Mouse (Mus musculus) left cerebral cortex, adult 2 months (tissue): ENCODE results near the gene Fam209. TPM values are rescaled to one million over a fixed set of nuclear protein-coding genes. Genes with fewer than 3 reads are reported as not detected.

Source experiments
- DNase-seq, 2 experiments: peaks; one replicate each; pipeline ENCODE4 v3.0.0; 2021 to 2022; ENCODE audit warnings: low spot score in 2 of 2, mixed read lengths in 1 of 2; ENCODE audit errors: extremely low spot score in 1 of 2
- H3K27ac ChIP-seq: fragments of 200-600 bp; 2 replicates; pipeline ENCODE4 v1.8.1; 2022
- H3K4me3 ChIP-seq: fragments of 200-600 bp; 2 replicates; pipeline ENCODE4 v1.8.1; 2022
- CTCF ChIP-seq: fragments of 200-600 bp; IDR thresholded peaks from 2 replicates; pipeline ENCODE4 v1.8.1; 2022; ENCODE audit warnings: antibody characterized with exemption, mild to moderate bottlenecking, moderate library complexity
- intact Hi-C: fragments of 180-260 bp; cut with DNase I; formaldehyde crosslinking; loops from one replicate; pipeline ENCODE4 v1.15.1; 2025
- long read RNA-seq, 2 experiments: library from polyadenylated mRNA; stranded (forward); transcript quantifications; one replicate each; pipeline ENCODE4 v2.0.0; 2021; ENCODE audit warnings: borderline mapping rate in 2 of 2
- total RNA-seq, 2 experiments: library from RNA; stranded (reverse); gene quantifications; 2 replicates each; pipeline ENCODE4 v1.2.3; 2021

Gene Fam209
- total RNA-seq = under 1 TPM in 1 of 2 experiments, not detected in 1; 0.52 TPM
- long read RNA-seq, experiment 1 = 0 reads
- long read RNA-seq, experiment 2, partial matches to known transcripts = 0 of 1 reads
- long read RNA-seq, experiment 2, other reads (novel, unspliced or antisense) = 1 of 1 reads

DNA sequence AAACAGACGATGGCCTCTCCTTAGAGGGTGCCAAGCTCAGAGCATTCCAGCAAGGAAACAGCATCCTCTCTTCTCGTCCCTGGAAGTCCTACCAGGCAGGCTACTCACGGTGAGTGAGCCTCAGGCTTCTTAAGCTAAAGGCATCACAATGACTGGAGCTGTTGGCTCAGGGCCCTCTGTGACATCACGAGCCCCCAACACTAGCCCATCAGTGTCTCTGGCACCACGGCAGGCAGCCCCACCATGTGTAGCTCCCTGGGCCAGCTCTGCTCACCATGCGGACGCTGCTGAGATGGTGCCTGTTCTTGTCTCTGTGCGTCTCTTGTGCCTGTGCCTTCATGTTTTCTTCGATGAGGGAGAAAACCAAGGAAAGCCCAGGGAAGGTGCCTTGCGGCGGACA, at the start of gene Fam209:
TSS of gene Fam209 (plus strand) at position 203 of the 400 bp plus-strand sequence.
- no peak within 1 kb of the TSS for H3K4me3 ChIP-seq
- DNase-seq = no peak
- H3K27ac ChIP-seq = no peak within 1 kb of the TSS
- intact Hi-C loops = no loop called here
- TF ChIP-seq CTCF = no peak

DNA sequence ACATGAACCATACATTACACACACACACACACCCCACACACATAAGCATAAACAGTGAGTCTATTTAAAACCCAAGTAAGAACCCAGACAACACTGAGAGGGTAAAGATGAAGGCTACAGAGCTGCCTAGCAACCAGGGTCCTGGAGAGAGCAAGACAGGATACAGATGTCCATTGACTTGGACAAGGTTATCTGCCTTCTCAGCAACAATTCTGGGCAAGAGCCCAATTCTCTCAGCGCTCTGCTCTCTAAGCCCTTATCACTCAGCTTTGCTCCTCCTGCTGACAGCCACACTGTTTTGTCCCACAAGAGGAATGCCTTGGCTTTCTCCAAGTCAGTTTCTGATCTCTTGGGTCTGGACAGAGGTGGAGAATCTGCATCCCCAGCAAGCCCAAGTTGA, 41.7 kb upstream of the Fam209 start:
- TF ChIP-seq CTCF = no peak
- no peak for DNase-seq
- Histone ChIP-seq H3K4me3 (no peak overlapping the region), H3K27ac (no peak overlapping the region)
- intact Hi-C loops = no loop called here

DNA sequence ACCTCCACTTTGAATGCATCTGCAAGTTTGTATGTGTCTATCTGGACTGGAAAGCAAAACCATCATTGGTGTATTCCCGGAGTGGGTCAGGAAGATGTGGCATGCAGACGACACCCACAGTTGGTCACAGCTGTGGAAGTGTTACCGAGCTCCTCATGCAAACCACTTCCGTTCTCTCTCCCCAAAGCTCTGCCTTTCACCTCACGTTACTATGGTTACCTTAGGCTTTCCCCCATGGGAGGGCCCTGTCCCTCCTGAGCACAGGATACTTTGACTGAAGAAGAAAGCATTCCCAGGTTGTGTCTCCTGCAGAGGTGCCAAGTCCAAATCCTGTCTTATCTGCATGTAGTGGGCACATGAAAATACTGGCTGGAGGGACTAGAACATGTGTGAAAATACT, 38.6 kb upstream of the Fam209 start:
- intact Hi-C loops = no loop called here
- no peak overlapping the region for H3K27ac ChIP-seq

DNA sequence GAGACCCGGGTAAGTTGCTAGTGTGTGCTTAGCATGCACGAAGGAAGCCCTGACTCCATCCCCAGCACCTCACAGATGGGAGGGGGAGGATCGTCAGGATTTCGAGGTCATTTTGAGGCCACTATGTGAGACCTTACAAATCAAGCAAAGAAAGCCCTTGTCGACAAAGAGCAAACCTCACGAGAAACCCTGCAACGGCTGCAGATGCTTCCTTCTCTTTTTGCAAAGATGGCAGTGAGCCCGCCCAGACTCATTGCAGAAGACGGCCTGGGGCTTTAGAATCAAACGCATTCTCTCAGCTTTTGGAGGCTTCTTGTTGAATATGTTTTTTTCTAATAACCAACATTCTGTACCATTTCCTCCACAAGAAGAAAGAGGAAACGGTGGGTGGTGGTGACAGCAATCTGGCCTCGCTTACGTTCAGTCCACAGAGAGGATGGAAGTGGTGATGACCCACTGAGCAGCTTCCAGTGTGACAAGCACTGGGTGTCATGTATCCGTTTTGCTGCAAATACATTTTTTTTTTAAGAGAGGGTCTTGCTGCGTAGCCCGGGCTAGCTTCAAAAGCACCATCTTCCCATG, 34.9 kb upstream of the Fam209 start:
- TF ChIP-seq CTCF = no peak
- intact Hi-C loops = loop anchor here (5.0 kb wide), 1 partner anchor 45 kb away; the partner anchor contains the start of gene Cass4
- no peak for DNase-seq
- Histone ChIP-seq H3K4me3 (no peak overlapping the region), H3K27ac (no peak overlapping the region)

More for the DNA sequence above, 38.6 kb upstream of the Fam209 start:
- no peak for DNase-seq
- no peak overlapping the region for H3K4me3 ChIP-seq
- TF ChIP-seq CTCF = no peak

DNA sequence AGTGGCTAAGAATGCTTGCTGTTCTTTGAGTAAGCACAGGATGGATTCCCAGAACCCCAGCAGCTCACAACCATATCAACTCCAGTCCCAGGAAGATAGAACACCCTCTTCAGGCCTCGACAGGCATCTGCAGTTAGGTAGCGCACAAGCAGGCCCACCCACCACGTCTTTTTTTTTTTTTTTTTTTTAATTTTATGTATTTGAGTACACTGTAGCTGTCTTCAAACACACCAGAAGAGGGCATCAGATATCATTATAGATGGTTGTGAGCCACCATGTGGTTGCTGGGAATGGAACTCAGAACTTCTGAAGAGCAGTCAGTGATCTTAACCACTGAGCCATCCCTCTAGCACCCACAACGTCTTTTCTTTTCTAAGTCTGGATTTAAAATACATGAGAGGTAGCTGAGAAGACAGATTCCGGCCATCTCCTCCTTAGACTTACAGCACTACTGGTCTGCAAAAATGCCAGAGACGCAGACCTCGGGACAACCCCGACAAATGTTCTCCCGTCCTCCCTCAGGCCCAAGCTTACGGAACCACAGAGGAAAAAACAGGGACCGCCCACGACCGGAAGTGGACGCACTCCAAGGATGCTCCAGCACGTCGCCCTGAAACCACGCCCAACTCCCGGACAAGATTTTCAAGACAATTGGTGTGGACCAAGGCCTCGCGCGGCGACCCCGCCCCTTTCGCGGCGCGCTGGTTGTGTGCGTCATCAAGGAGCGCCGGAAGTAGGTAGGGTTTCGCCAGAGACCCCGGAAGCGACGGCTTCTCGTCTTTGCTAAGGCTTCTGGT, 32.3 kb upstream of the Fam209 start, which contains the start of gene Rtf2:
TSS of gene Rtf2 (plus strand) at position 714 of the 797 bp plus-strand sequence.
- peak; percentile 99 to 100 for DNase-seq
- TF ChIP-seq CTCF = peak; percentile 29
- peak within 1 kb of the TSS; percentile 99 for H3K4me3 ChIP-seq
- H3K27ac ChIP-seq = peak within 1 kb of the TSS; percentile 88
- intact Hi-C loops = loop anchor here (2.0 to 5.0 kb wide), 3 partner anchors 48 to 213 kb away; partner anchors contain the start of genes Aurka, Cass4 and Cstf1

DNA sequence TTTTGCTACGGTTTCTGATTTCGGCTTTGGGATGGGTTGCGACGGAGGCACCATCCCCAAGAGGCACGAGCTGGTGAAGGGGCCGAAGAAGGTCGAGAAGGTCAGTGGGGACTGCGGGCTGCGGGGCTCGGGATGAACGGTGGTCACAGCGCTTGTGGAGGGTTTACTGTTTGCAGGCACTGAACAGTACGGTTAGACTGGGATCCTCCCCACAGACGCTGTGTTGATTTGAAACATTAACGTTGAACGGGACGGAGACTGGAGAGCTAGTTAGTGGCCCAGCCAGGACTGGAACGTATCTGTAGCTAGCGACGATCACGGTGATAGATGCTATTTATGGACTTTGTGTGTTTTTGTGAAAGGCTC, 31.7 kb upstream of the Fam209 start:
- peak overlapping the region; percentile 99 for H3K4me3 ChIP-seq
- no peak for TF ChIP-seq CTCF
- no peak for DNase-seq
- intact Hi-C loops = loop anchor here (2.0 to 5.0 kb wide), 2 partner anchors 70 to 213 kb away; partner anchors contain the start of genes Aurka and Cstf1
- H3K27ac ChIP-seq = peak overlapping the region; percentile 69

DNA sequence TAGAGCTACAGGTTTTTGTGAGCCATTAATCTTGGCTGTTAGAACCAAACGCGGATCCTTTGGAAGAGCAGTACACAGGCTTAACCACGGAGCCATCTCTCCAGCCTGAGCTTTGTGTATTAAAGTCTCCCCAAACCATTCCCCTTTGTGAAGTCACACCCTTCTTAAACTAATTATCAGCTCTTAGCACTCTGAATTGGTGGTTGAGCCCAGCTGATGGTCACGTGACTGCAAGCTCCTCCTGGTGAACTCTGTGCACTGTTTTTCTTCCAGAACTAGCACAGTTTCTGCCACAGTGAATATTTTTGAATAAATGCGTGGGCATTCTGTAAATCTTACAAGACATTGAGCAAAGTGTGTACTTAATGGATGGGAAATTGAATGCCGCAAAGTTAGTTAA, 31.1 kb upstream of the Fam209 start:
- Histone ChIP-seq H3K27ac (no peak overlapping the region), H3K4me3 (peak overlapping the region; percentile 99)
- TF ChIP-seq CTCF = no peak
- intact Hi-C loops = loop anchor here (2.0 to 5.0 kb wide), 2 partner anchors 70 to 214 kb away; partner anchors contain the start of genes Aurka and Cstf1
- no peak for DNase-seq

DNA sequence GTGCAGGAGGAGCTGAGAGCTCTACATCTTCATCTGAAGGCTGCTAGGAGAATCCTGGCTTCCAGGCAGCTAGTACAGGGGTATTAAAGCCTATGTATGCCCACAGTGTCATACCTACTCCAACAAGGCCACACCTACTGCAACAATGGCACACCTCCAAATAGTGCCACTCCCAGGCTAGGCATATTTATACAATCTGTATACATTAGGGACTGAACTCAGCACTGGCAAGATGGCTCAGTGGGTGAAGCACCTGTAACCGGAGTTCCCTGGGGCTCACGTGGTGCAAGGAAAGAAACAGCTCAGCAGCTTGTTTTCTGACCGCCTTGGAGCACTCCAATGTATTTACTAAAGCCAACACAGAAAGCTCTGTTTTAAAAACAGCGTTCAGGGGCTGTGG, 26.7 kb upstream of the Fam209 start:
- no peak for DNase-seq
- H3K4me3 ChIP-seq = no peak overlapping the region
- H3K27ac ChIP-seq = no peak overlapping the region
- intact Hi-C loops = no loop called here
- no peak for TF ChIP-seq CTCF

DNA sequence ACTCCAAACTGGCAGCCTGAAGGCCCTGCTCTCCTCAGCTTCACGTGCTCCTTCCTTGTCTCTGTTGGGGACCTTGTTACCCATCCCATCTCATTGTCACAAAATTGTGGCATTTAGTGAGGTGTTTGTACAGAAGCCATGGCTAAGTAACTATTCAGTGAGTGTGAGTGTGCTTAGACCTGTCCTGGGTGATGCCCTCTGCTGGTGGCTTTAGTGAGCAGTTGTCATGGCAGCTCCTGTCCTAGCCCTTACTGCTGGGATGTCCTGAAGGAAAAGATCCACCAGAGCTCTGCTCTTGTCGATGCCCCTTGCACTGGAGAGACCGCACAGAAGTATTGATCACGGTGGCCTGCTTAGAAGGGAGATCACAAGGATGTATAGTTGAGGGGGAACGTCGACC, 25.0 kb upstream of the Fam209 start:
- Histone ChIP-seq H3K4me3 (no peak overlapping the region), H3K27ac (no peak overlapping the region)
- peak; percentile 48 for TF ChIP-seq CTCF
- intact Hi-C loops = no loop called here
- DNase-seq = no peak

DNA sequence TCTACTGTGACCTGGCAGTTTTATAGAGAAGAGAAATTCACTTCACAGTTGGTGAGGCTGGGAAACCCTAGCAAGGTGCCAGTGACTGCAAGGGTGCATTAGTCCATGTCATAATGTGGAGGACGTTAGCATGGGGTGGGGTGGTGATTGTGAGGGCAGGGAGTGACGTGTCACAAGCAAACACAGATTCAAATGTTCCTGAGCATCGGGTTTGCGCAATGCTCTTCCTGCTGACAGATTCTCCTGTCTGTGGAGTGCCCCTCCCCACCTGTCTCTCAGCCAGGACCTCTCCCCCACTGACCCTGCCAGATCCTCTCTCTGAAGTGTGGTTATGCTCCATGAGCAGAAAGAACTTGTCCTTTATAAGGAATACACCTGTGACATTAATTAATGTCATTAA, 24.0 kb upstream of the Fam209 start:
- DNase-seq = no peak
- TF ChIP-seq CTCF = no peak
- intact Hi-C loops = no loop called here
- no peak overlapping the region for H3K4me3 ChIP-seq
- H3K27ac ChIP-seq = no peak overlapping the region

DNA sequence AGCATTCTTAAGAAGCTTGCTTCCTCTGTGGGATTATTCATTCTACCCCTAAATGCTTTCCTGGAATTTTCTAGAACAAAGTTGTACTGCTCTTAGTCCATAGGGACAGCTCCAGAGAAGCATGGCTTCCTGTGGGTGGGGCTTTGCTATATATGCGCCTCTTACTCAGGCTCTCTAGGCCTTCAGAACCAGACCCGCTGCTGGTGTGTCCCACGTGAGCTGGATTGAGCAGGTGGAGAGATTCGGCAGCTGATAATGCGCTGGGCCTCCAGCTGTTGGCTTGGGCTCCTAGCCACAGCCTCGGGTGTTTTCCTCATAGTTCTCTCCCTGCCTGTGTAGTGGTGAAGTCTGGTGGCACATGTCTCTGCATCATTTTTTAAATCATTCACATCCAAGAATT, 21.7 kb upstream of the Fam209 start:
- H3K27ac ChIP-seq = no peak overlapping the region
- TF ChIP-seq CTCF = no peak
- no peak for DNase-seq
- H3K4me3 ChIP-seq = no peak overlapping the region
- intact Hi-C loops = no loop called here

DNA sequence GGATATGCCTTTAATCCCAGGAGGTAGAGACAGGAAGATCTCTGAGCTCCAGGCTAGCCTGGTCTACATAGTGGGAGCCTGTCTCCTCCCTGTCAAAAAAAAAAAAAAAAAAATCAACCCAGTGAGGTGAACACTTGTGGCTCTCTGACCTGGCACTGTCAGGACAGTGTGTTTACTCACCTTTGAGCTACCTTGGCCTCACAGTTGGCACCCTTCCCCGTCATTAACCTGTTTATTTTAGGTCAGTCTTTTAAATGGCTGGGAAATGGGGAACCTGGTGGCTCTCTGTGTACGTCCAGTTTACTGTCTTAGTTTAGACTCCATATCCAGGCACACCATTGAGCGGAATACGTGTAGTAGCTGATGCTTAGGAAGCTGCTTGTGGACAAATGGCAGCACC, 20.3 kb upstream of the Fam209 start:
- DNase-seq = no peak
- TF ChIP-seq CTCF = no peak
- intact Hi-C loops = no loop called here
- no peak overlapping the region for H3K4me3 ChIP-seq
- H3K27ac ChIP-seq = no peak overlapping the region
